Mouse (Mus musculus) neural tube, embryonic 12.5 days (tissue): Measurements from ENCODE around the gene Spag4. TPM values are rescaled to one million over a fixed set of nuclear protein-coding genes. Genes with fewer than 3 reads are reported as not detected.

ENCODE experiments used
- ATAC-seq: fragments of 200-750 bp; cut with Nextera tagmentation; 2 replicates; pipeline ENCODE4 v1.8.0; 2017; ENCODE audit warnings: low read depth, mild to moderate bottlenecking, moderate TSS enrichment, moderate library complexity; ENCODE audit not compliant: low FRiP score
- H3K27ac ChIP-seq: fragments of 300-500 bp; sonication (generic); 2 replicates; pipeline ENCODE4 v1.5.1; 2016
- H3K27me3 ChIP-seq: fragments of 300-500 bp; sonication (generic); replicated peaks from 2 replicates; pipeline ENCODE4 v1.6.1; 2016; ENCODE audit warnings: mild to moderate bottlenecking
- H3K36me3 ChIP-seq: fragments of 300-500 bp; sonication (generic); 2 replicates; pipeline ENCODE4 v1.6.1; 2016; ENCODE audit warnings: mild to moderate bottlenecking
- H3K4me1 ChIP-seq: fragments of 300-500 bp; sonication (generic); 2 replicates; pipeline ENCODE4 v1.6.1; 2016
- H3K4me2 ChIP-seq: fragments of 300-500 bp; sonication (generic); replicated peaks from 2 replicates; pipeline ENCODE4 v1.6.1; 2016; ENCODE audit warnings: mild to moderate bottlenecking
- H3K4me3 ChIP-seq: fragments of 300-500 bp; sonication (generic); 2 replicates; pipeline ENCODE4 v1.5.1; 2016
- H3K9ac ChIP-seq: fragments of 300-500 bp; sonication (generic); 2 replicates; pipeline ENCODE4 v1.6.1; 2016; ENCODE audit warnings: mild to moderate bottlenecking
- H3K9me3 ChIP-seq: fragments of 300-500 bp; sonication (generic); 2 replicates; pipeline ENCODE4 v1.6.1; 2016; ENCODE audit warnings: mild to moderate bottlenecking
- WGBS: fragments of 180-500 bp; shearing (Covaris S2); methylation state at CpG from one replicate; pipeline ENCODE4 v1.1.7; 2016; 5-methylcytosine and 5-hydroxymethylcytosine counted together
- polyA plus RNA-seq: library from polyadenylated mRNA; unstranded; fragments of >200 nt; fragmentation: Nextera tagmentation; extraction: Ambion mirVana; gene quantifications from 2 replicates; pipeline ENCODE4 v1.2.1, GENCODE M21; 2016

Spag4 gene
- polyA plus RNA-seq, 1 experiment from 2014 or later = 6.6 TPM

DNA sequence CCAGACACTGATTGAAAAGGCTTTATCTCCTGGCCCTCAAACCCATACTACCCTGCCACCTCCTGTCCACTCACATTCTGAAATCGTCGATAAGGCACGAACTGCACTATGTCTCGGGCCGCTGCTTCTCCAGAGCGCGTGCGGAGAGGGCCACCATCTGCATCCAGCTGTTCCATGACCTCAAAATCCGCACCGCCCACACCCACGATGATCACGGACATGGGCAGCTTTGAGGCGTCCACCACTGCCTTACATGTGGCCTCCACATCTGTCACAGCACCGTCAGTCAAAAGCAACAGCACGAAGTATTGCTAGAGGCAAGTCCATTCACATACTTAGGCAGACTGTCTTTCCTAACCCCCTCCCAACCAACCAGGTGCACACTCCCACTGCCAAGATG is 8.8 kb downstream of the Spag4 start:
- Histone ChIP-seq H3K9me3 (0 out of 2 replicates have a peak, but pooled peaks cover 2% of the 10 kb centered on the region), H3K36me3 (peaks cover 96% of the 10 kb centered on the region), H3K27ac (no peak overlapping the region), H3K27me3 (no peaks in the 10 kb centered on the region), H3K4me1 (no peaks in the 10 kb centered on the region), H3K4me3 (no peak overlapping the region), H3K4me2 (no peak overlapping the region), H3K9ac (no peak overlapping the region)
- WGBS = 97% methylated on average over 15 of the region's 15 CpGs
- no peak for ATAC-seq

DNA sequence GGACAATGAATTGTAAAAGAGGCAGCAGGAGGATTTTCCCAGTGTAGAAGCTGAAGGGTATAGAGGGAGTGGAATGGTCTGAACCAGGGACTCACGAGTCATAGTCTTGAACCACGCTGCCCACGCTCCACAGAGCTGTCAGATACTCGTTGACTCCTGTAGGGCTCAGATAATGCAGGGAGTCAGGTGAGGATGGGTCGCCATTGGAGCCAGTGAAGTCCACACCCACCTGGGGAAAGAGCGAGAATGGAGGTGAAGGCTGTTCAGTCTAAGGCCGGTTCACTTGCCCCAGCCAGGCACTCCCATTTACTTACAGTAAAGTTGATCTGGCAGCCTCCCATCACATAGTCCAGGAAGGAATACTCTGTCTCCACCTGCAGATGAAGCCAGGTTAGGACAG is 12.5 kb downstream of the Spag4 start:
- no peaks in the 10 kb centered on the region for H3K4me1 ChIP-seq
- H3K27me3 ChIP-seq = no peaks in the 10 kb centered on the region
- H3K9ac ChIP-seq = no peak overlapping the region
- H3K27ac ChIP-seq = no peak overlapping the region
- no peak for ATAC-seq
- H3K9me3 ChIP-seq = no peaks in the 10 kb centered on the region
- no peak overlapping the region for H3K4me2 ChIP-seq
- peaks cover 72% of the 10 kb centered on the region for H3K36me3 ChIP-seq
- H3K4me3 ChIP-seq = no peak overlapping the region
- WGBS = 95% methylated on average over 7 of the region's 7 CpGs

DNA sequence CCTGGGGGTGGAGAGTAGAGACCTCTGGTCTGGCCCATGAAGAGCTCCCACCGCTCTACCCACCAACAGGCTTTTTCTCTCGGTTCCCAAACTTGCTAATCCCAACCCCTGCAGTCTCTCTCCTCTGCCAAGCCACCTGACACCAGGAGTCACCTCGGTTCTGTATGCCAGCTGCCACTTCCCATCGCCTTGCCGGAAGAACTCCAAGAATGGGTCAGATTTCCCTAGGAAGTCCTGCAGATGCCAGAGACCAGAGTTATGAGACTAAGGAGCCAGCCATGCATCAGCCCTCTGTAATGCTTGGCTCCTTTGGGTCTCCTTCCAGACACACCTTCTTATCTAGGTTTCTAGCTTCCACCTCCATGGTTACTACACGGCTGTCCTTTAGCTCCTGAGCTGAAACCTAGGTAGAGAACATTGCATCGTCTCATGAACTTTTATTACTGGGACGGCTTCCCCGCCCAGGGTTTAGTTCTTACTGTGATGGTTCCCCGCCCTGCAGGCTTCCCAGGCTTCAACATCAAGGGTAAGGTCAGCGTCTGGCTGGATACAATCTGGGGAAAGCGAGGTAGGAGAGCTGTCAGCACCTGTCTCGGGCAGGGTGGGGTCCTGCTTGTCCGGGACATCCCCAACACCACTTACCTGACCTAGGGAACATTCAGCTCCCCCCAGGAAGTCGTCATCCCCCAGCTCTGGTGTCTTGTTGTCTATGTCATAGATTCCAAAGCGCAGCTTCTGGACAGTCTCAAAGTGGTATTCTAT is 13.6 kb downstream of the Spag4 start:
- H3K27me3 ChIP-seq = no peaks in the 10 kb centered on the region
- H3K4me3 ChIP-seq = no peak overlapping the region
- no peaks in the 10 kb centered on the region for H3K9me3 ChIP-seq
- no peak for ATAC-seq
- no peak overlapping the region for H3K9ac ChIP-seq
- no peaks in the 10 kb centered on the region for H3K4me1 ChIP-seq
- H3K36me3 ChIP-seq = peaks cover 61% of the 10 kb centered on the region
- no peak overlapping the region for H3K4me2 ChIP-seq
- H3K27ac ChIP-seq = no peak overlapping the region
- 95% methylated on average over 16 of the region's 16 CpGs for WGBS

DNA sequence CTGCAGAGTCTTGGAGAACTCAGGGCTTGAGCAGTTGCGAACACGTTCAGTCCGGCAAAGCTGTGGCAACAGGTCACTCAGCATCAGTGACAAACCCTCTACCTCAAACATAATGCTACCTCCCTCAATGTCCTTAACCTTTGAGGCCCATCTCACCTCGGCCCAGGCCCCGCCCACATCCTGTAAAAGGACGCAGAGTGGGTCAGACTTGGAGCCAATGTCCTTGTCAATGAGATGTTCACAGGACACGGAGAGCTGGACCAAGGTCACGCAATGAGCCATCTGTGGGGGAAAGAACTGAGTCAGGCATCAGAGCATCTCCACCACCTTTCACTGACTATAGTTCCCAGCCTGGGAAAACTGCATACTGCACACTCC is 14.2 kb downstream of the Spag4 start:
- WGBS = 91% methylated on average over 8 of the region's 8 CpGs
- H3K27ac ChIP-seq = no peak overlapping the region
- no peaks in the 10 kb centered on the region for H3K27me3 ChIP-seq
- H3K36me3 ChIP-seq = peaks cover 55% of the 10 kb centered on the region
- no peaks in the 10 kb centered on the region for H3K9me3 ChIP-seq
- ATAC-seq = no peak
- H3K4me3 ChIP-seq = no peak overlapping the region
- no peaks in the 10 kb centered on the region for H3K4me1 ChIP-seq
- H3K4me2 ChIP-seq = no peak overlapping the region
- no peak overlapping the region for H3K9ac ChIP-seq

DNA sequence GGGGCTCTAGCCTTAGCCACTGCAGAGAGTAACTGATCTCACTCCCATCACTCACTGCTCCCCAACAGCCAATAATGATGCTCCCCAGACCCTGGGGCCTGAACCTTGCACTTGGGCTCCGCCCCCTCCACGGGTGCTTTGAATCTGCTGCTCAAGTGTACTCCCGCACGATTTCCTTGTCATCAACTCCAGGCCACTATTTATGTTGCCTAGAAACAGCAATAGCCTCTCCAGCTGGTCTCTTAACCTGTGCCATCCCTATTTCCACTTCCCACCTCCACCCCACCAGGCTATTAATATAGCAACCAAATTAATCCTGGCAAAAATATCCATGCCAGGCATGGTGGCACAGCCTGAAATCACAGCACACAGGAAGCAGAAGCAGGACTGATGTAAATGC is 14.7 kb downstream of the Spag4 start:
- Histone ChIP-seq H3K27ac (no peak overlapping the region), H3K9me3 (no peaks in the 10 kb centered on the region), H3K36me3 (peaks cover 50% of the 10 kb centered on the region), H3K4me1 (no peaks in the 10 kb centered on the region), H3K9ac (no peak overlapping the region), H3K4me3 (no peak overlapping the region), H3K4me2 (no peak overlapping the region), H3K27me3 (no peaks in the 10 kb centered on the region)
- WGBS = 51% methylated on average over 4 of the region's 4 CpGs
- no peak for ATAC-seq

DNA sequence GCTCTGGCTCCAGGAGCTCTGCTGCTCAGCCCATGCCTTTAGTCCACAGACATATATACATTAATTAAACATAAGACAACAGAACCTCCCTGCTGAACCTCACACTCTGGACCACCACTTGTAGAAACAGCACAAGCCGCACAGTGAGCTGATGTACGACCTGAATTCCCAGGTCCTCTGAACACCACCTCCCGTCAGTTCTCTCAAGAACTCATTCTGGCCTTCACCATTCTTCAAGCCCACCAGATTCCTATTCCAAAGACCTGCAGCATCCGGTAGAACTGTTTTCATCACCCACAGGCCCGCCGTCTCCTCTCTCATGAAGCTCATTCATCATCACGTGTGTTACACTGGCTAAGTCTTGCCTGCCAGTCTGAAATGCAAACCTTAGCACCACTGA is 15.4 kb downstream of the Spag4 start:
- peaks cover 43% of the 10 kb centered on the region for H3K36me3 ChIP-seq
- no peak for ATAC-seq
- 88% methylated on average over 7 of the region's 7 CpGs for WGBS

DNA sequence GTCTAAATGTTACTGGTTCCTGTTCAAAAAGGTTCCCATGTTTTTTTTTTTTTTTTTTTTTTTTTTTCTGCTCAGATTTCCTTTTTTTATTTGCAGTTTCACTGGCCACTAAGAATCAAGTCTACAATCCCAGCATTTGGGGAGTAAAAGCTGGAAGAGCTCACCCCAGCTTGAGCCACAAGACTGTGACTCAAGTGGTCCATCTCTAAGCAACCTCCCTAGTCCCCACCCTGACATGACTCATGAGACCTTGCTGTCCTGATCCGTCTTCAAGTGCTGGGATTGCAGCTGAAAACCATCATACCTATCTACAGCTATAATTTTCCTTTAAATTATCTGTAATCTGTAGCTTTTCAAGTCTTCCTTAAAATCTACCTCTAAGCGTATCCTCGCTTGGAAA is 19.6 kb downstream of the Spag4 start:
- H3K4me3 ChIP-seq = no peak overlapping the region
- 89% methylated on average over 3 of the region's 3 CpGs for WGBS
- H3K9me3 ChIP-seq = no peaks in the 10 kb centered on the region
- H3K4me2 ChIP-seq = no peak overlapping the region
- no peak overlapping the region for H3K9ac ChIP-seq
- H3K36me3 ChIP-seq = peaks cover 2% of the 10 kb centered on the region; the same call in 1 of the 2 replicates
- no peak overlapping the region for H3K27ac ChIP-seq
- H3K27me3 ChIP-seq = no peaks in the 10 kb centered on the region
- 0 out of 2 replicates have a peak, but pooled peaks cover 2% of the 10 kb centered on the region for H3K4me1 ChIP-seq
- ATAC-seq = no peak

More for the DNA sequence above, 15.4 kb downstream of the Spag4 start:
- H3K27me3 ChIP-seq = no peaks in the 10 kb centered on the region
- H3K4me3 ChIP-seq = no peak overlapping the region
- H3K4me2 ChIP-seq = no peak overlapping the region
- H3K4me1 ChIP-seq = no peaks in the 10 kb centered on the region
- H3K9ac ChIP-seq = no peak overlapping the region
- no peak overlapping the region for H3K27ac ChIP-seq
- H3K9me3 ChIP-seq = no peaks in the 10 kb centered on the region

DNA sequence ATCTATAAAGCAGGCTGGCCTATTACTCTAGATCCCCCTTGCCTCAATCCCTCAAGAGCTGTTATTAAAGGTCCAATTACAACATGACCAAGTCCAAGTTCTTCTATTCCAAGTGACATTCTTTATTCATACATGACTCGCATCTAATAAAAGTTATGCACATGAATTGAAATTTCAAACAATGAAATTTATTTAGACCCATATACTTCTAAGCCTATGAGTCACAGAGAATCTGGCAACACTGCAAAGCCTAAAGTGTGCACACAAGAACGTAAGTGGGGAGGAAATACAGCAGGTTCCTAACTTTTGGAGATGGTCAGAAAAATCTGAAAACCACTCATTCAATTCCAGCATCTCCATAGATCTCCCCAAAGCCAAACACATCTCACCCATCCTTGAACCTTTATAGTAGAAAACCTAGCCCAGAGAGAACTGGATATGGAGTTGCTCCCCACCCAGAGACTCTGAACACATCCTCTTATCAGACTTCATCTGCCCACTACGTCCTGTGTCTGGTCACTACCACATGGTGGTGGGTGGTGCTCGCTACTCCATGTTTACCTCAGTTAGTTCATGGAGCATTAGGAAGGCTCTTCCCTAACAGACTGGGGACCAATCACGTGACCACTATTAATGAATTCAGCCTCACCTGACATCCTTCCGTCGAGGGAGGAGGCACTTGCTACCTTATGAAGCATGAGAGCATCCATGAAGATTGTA is 22.6 kb downstream of the Spag4 start:
- Histone ChIP-seq H3K27ac (no peak overlapping the region), H3K27me3 (no peaks in the 10 kb centered on the region)
- ATAC-seq = no peak

DNA sequence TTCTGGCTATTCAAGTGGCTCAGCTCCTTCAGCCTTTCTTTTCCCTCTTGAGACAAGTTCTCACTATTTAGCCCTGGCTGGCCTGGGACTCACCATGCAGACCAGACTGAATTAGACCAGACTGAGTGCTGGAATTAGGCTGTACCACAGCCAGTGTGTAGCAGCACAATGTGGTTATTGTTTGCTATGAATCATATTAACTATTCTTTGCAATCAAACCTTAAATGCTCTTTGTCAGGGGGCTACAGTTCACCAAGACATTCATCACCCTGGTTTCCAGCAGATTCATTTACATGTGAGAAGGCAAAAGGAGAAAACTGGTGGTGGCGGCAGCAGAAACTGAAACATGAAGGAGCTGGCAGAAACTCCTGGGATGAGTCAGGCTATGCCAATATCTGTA is 24.8 kb downstream of the Spag4 start:
- no peak for ATAC-seq
- Histone ChIP-seq H3K4me1 (peaks cover 15% of the 10 kb centered on the region; the same call in 1 of the 2 replicates), H3K4me2 (no peak overlapping the region), H3K9ac (no peak overlapping the region), H3K36me3 (peaks cover 8% of the 10 kb centered on the region), H3K27me3 (no peaks in the 10 kb centered on the region), H3K4me3 (no peak overlapping the region), H3K9me3 (no peaks in the 10 kb centered on the region), H3K27ac (no peak overlapping the region)
- 53% methylated on average over 1 of the region's 1 CpGs for WGBS

More for the DNA sequence above, 22.6 kb downstream of the Spag4 start:
- H3K9me3 ChIP-seq = no peaks in the 10 kb centered on the region
- peaks cover 8% of the 10 kb centered on the region for H3K36me3 ChIP-seq
- 90% methylated on average over 7 of the region's 7 CpGs for WGBS
- peaks cover 15% of the 10 kb centered on the region; the same call in 1 of the 2 replicates for H3K4me1 ChIP-seq
- H3K4me3 ChIP-seq = no peak overlapping the region
- H3K4me2 ChIP-seq = no peak overlapping the region
- no peak overlapping the region for H3K9ac ChIP-seq

DNA sequence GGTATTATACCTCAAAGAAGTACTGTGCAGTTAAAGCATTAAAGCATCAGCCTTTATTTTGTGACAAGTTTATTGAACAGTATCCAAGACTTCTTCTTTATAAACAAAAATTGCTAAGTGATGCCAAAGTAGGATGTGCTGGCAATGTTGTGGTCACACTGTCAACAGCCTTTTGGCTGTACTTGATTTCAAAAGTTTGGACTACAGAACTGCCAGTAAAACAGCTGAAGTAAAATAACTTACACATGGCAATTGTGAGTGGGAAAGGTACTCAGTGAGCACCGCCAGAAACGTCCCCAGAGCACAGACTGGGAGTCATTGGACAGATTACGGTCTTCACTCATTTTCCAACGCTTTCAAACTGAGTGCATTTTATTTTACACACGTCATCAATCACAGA is 27.0 kb downstream of the Spag4 start:
- Histone ChIP-seq H3K36me3 (peaks cover 28% of the 10 kb centered on the region), H3K27me3 (no peaks in the 10 kb centered on the region), H3K4me2 (no peak overlapping the region), H3K4me1 (peaks cover 15% of the 10 kb centered on the region; the same call in 1 of the 2 replicates), H3K9me3 (no peaks in the 10 kb centered on the region), H3K4me3 (no peak overlapping the region), H3K27ac (no peak overlapping the region), H3K9ac (no peak overlapping the region)
- ATAC-seq = no peak
- WGBS = 88% methylated on average over 5 of the region's 5 CpGs

DNA sequence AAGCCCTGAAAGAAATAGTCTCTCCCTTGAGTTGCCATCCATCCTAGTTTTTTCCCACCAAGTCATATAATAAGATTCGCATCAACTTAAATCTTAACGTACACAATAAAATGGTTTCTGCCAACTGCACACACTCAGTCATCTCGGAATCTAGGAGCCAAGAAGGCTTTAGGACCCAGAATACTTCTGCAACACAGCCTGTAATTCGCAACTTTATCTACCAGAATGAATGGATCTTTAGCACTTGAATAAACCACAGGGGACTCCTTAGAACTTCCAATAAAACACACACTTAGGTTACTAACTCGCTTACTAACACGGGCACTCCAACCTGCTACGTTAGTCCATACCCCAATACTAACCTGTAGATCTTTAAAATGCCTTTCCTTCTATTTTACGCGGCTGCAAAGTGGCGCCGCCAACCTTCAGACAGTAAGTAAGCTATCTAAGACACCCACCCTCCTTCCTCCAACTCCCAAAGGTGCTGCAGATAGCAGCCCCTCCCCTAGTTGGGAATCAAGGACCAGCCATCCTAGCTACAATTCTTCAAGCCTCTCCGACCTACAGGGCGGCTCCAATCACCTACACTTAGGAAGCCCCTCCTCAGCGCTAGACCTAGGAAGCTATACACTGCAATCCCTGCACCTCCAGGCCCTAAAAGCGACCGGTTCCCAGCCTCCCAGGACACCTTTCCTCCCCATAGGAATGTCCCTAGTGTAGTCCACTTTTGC is 45.8 kb downstream of the Spag4 start:
- H3K4me3 ChIP-seq = peak overlapping the region; percentile 89
- ATAC-seq = peak; percentile 53
- 0 out of 2 replicates have a peak, but pooled peaks cover 3% of the 10 kb centered on the region for H3K36me3 ChIP-seq
- H3K4me2 ChIP-seq = peak overlapping the region; percentile 61
- H3K27ac ChIP-seq = no peak overlapping the region
- no peaks in the 10 kb centered on the region for H3K27me3 ChIP-seq
- WGBS = 1% methylated on average over 16 of the region's 16 CpGs
- no peaks in the 10 kb centered on the region for H3K9me3 ChIP-seq
- H3K9ac ChIP-seq = peak overlapping the region; percentile 97
- H3K4me1 ChIP-seq = peaks cover 9% of the 10 kb centered on the region; the same call in 1 of the 2 replicates
